Mouse (Mus musculus) frontal cortex, adult (tissue): ENCODE results near the gene Art4.

ENCODE experiments used
- ATAC-seq: cut with Nextera tagmentation; 2 replicates; pipeline ENCODE4 v1.9.2; 2017; ENCODE audit warnings: mild to moderate bottlenecking, moderate library complexity, mixed read lengths; ENCODE audit not compliant: low TSS enrichment

The Art4 gene

DNA sequence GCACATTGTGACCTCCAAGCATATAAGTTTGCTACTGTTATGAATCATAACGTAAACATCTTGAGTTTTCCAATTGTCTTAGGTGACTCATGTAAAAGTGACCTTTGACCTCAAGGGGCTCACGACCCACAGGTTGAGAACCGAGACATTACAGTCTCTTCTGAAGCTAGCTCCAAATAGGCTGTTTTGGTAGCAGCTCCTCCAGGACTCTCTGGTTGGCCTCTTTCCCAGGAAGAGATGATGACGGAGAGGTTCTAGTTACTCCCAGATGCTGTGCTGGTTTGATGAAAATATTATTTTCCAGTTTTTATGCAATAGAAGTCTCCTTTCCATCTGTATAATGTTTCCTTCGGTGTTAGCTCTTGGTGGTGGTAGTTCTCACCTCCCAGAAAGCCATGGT, 11.4 kb upstream of the Art4 start:
- peak; percentile 69; the same call in 1 of the 2 replicates for ATAC-seq

GRCm38 (mm10) chr6:136866150-136866549, 8.6 kb upstream of the Art4 start:
- no peak for ATAC-seq

DNA sequence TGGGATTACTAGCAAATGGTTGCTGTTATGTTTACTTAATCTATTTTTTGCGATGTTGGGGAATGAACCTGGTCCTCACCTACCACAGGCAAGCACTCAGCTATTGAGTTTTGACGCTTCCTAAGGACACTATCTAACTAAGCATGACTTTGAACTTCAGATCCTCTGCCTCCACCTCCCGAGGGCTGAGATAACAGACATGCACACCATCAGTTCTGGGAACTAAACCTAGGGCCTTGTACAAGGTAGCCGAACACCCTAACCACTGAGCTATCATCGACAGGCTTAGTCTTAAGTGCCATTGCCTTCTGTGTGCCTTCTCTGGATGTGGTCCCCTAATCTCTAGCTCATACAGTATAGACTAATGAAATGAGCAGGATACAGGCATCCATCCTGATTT, 7.8 kb upstream of the Art4 start:
- ATAC-seq = no peak

- peak; percentile 95 for ATAC-seq
These were observed 3.5 kb upstream of the Art4 start for GRCm38 (mm10) chr6:136861020-136861419.

GRCm38 (mm10) chr6:136858420-136858819, 887 bp upstream of the Art4 start:
- no peak for ATAC-seq

- no peak for ATAC-seq
These were observed 334 bp upstream of the Art4 start for GRCm38 (mm10) chr6:136857873-136858260.

DNA sequence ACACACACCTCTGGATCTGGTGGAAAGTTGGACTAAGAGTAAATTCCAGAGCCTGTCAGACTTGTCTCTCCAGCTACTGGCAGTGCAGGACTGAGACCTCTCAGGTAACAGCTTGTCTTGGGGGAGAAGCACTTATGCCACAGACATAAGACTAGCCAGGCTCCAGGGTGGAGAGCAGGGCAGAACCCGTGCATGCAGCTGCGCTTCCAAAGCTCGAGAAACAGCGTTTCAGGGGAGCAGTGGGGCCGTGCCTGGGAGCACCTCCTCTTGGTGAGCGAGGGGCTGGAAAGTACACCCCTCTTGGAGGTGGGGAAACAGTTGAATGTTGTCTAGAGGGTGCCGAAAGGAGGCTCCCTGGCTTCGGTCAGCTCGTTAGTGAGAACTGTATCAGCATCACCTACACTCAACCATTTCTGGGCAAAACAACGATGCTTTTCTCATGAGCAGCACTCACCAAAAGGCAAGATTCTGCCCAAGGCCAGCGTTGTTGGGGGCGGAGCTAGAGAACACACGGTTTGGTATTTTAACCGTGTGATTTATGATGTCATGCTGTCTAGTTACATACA, 1.4 kb downstream of the Art4 start:
- ATAC-seq = no peak

- ATAC-seq = no peak
These were observed 2.4 kb downstream of the Art4 start for GRCm38 (mm10) chr6:136855183-136855582.

- ATAC-seq = no peak
These were observed 3.2 kb downstream of the Art4 start for GRCm38 (mm10) chr6:136854361-136854781.

GRCm38 (mm10) chr6:136852762-136853161, 4.8 kb downstream of the Art4 start:
- no peak for ATAC-seq

- ATAC-seq = no peak
These were observed 5.2 kb downstream of the Art4 start for GRCm38 (mm10) chr6:136852348-136852747.

DNA sequence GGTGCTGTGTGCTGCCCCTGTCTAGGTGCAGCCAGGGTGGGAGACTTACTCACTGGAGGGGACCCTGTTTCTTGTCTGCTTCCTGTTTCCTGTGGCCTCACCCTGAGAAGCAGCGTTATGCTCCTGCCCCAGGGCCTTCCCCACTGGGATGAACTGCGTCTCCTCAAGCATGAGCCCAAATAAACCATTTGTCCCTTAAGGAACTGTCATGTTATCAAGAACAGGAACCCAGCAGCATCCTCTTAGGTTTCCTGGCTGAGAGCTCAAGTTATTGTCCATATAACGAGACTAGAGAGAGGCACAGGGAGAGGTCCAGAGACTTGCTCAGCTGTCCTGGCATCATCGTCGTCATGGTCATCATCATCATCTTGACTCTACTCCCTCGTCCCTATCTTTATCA, 7.3 kb downstream of the Art4 start:
- no peak for ATAC-seq

DNA sequence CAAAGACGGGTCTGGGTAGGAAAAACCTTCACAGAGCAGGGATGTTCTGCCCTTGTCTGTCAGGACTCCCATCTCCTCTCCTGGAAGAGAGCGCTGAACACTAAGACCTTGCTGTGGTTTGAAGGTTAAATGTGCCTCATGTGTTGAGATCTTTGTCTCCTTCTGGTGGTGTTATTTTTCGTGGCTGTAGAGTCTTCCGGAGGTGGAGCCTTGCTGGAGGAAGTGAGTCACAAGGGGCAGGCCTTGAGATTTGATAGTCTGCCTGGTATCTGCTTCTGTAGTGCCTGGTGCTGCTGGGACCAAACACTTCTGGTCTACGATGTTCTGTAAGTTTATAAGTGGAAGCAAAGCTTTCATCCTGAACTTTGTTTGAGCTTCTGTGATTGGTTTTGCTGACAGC, 8.6 kb downstream of the Art4 start:
- ATAC-seq = no peak

DNA sequence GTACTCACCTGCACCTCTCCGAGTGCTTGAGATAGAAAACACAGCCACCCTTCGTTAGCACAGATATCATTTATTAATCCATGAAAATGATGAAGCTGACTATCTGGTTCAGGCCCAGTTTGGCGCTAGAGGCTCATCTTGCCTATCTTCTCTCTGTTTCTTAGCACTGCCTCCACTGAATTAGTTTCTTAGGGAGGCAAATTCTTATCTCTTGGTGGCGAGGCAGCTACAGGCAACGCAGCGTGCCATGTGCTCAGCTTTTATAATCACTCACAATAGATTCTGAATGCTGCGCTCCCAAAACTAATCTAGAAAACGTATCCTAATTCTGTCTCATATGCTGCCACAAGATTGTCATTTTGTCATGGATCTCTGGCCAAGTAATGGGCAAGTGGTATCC, 9.1 kb downstream of the Art4 start:
- no peak for ATAC-seq

DNA sequence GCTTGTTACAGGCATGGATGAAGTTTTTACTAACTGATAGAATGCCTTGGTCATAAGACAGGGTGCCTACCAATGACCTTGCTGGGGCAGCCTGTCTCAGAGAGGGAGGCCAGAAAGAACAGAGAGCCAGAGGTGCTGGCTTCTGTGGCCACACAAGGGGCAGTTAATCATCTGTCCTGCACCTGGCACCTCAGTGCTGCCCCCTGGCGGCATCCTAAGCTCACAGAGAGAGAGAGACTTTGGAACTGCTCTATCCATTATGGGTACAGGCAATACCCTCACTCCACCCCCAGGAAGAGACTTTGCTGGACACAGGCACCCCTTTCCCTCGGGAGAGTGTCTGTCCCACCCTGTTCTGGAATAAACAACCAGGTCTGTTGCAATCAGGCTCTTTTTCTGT, 9.7 kb downstream of the Art4 start:
- ATAC-seq = peak; percentile 78

GRCm38 (mm10) chr6:136847267-136847666, 10.3 kb downstream of the Art4 start:
- ATAC-seq = no peak

- peak; percentile 77 for ATAC-seq
These were observed 11.6 kb downstream of the Art4 start for GRCm38 (mm10) chr6:136845706-136846480.

DNA sequence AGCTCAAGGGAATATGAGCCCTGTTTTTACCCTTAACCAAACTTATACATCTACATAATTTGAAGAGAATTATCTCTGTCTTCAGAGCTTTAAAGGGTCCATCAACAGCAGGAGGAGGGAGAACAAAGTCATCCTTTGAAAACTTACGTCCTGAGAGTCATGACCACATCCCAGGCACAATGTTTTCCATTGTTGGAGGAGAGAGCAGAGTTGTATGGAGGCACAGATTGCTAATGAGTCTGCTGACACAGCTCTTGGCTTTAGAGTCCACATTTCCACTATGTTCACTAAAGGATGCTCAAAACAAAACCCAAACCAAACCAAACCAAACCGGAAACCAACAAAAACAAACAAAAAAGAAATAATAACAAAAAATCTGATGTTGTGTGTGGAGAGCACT, 12.6 kb downstream of the Art4 start:
- peak; percentile 41; the same call in 1 of the 2 replicates for ATAC-seq

- no peak for ATAC-seq
These were observed 20.2 kb downstream of the Art4 start for GRCm38 (mm10) chr6:136837323-136837722.

DNA sequence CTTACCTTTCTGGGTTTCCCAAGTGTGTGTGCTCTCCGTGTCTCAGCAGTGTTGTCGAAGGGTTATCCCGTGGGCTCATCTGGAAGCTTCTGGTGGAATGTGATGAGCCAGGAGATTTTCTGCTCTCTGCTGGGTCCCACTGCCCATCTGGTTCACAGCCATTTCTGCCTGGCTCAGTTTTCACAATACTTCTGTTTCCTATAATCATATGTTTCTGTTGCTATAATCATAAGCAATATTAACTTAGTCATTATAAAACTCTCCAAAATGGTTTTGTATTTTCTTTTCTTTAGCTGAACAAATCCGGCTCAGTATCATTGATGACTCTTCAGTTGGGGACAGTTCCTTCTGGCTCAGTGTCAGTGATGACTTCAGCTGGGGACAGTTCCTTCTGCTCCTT, 22.2 kb downstream of the Art4 start, which contains the start of gene Smco3:
TSS of gene Smco3 (minus strand) at position 101 of the 400 bp plus-strand sequence.
- peak; percentile 21; the same call in 1 of the 2 replicates for ATAC-seq

- no peak for ATAC-seq
These were observed 25.8 kb downstream of the Art4 start for GRCm38 (mm10) chr6:136831712-136832111.

DNA sequence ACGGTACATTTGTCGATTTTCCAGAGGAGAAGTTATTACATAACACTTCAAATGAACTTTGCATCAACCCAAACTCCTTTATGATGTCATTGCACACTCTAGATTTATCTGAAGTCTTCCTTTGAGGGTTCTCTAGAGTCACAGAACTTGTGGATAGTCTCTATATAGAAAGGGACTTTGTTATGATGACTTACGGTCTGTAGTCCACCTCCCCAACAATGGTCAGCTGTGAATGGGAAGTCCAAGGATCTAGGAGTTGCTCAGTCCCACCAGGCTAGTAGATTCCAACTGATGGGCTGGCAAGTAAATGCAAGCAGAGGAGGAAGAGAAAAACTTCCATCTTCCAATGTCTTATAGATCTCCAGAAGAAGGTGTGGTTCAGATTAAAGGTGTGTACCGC, 28.9 kb downstream of the Art4 start:
- ATAC-seq = no peak

- peak; percentile 100 for ATAC-seq
These were observed 29.5 kb downstream of the Art4 start, which contains the start of gene Wbp11 for GRCm38 (mm10) chr6:136827881-136828561. TSS of gene Wbp11 (minus strand) at chr6:136828233.
